Mouse (Mus musculus) heart, embryonic 15.5 days (tissue): ENCODE data around the gene 4930558K02Rik. TPM values are rescaled to one million over a fixed set of nuclear protein-coding genes. Genes with fewer than 3 reads are reported as not detected.

Experiments used
- ATAC-seq: fragments of 200-750 bp; cut with Nextera tagmentation; replicated peaks from 2 replicates; pipeline ENCODE4 v1.8.0; 2017; ENCODE audit warnings: low read depth, moderate TSS enrichment; ENCODE audit not compliant: insufficient number of reproducible peaks, insufficient read depth, low FRiP score
- H3K27ac ChIP-seq: fragments of 300-500 bp; sonication (generic); 2 replicates; pipeline ENCODE4 v1.5.1; 2015; ENCODE audit warnings: mild to moderate bottlenecking, inconsistent platforms
- H3K27me3 ChIP-seq: fragments of 300-500 bp; sonication (generic); 2 replicates; pipeline ENCODE4 v1.6.1; 2015; ENCODE audit warnings: inconsistent platforms
- H3K36me3 ChIP-seq: fragments of 300-500 bp; sonication (generic); 2 replicates; pipeline ENCODE4 v1.6.1; 2015; ENCODE audit warnings: mild to moderate bottlenecking, inconsistent platforms
- H3K4me1 ChIP-seq: fragments of 300-500 bp; sonication (generic); replicated peaks from 2 replicates; pipeline ENCODE4 v1.6.1; 2015; ENCODE audit warnings: inconsistent platforms
- H3K4me2 ChIP-seq: fragments of 300-500 bp; sonication (generic); 2 replicates; pipeline ENCODE4 v1.6.1; 2015; ENCODE audit warnings: inconsistent platforms, mild to moderate bottlenecking, moderate library complexity
- H3K4me3 ChIP-seq: fragments of 300-500 bp; sonication (generic); 2 replicates; pipeline ENCODE4 v1.5.1; 2015; ENCODE audit warnings: mild to moderate bottlenecking, inconsistent platforms
- H3K9ac ChIP-seq: fragments of 300-500 bp; sonication (generic); 2 replicates; pipeline ENCODE4 v1.6.1; 2015; ENCODE audit warnings: mild to moderate bottlenecking, inconsistent platforms
- H3K9me3 ChIP-seq: fragments of 300-500 bp; sonication (generic); replicated peaks from 2 replicates; pipeline ENCODE4 v1.6.1; 2016; ENCODE audit warnings: inconsistent platforms
- WGBS: fragments of 180-500 bp; shearing (Covaris S2); methylation state at CpG from one replicate; pipeline ENCODE4 v1.1.7; 2015; ENCODE audit warnings: mixed read lengths; 5-methylcytosine and 5-hydroxymethylcytosine counted together
- polyA plus RNA-seq: library from polyadenylated mRNA; unstranded; fragments of >200 nt; fragmentation: Nextera tagmentation; extraction: Ambion mirVana; gene quantifications from 2 replicates; pipeline ENCODE4 v1.2.1, GENCODE M21; 2015

Gene 4930558K02Rik
- polyA plus RNA-seq, 1 experiment from 2014 or later: not detected

GRCm38 (mm10) chr1:161991846-161992245 is 12.4 kb upstream of the 4930558K02Rik start:
- no peaks in the 10 kb centered on the region for H3K9me3 ChIP-seq
- no peaks in the 10 kb centered on the region for H3K27me3 ChIP-seq
- no peak for ATAC-seq
- H3K4me3 ChIP-seq: no peak overlapping the region
- no peak overlapping the region for H3K27ac ChIP-seq
- H3K36me3 ChIP-seq: no peaks in the 10 kb centered on the region
- whole genome bisulfite sequencing: 91% methylated on average over 11 of the region's 11 CpGs
- no peak overlapping the region for H3K4me2 ChIP-seq
- H3K9ac ChIP-seq: no peak overlapping the region
- H3K4me1 ChIP-seq: no peaks in the 10 kb centered on the region

GRCm38 (mm10) chr1:161990684-161991578 is 11.5 kb upstream of the 4930558K02Rik start:
- WGBS: 74% methylated on average over 10 of the region's 10 CpGs
- no peaks in the 10 kb centered on the region for H3K36me3 ChIP-seq

GRCm38 (mm10) chr1:161983979-161984566 is 4.6 kb upstream of the 4930558K02Rik start:
- 43% methylated on average over 4 of the region's 4 CpGs for WGBS
- Histone ChIP-seq H3K36me3 (no peaks in the 10 kb centered on the region), H3K9ac (no peak overlapping the region), H3K4me1 (no peaks in the 10 kb centered on the region), H3K4me3 (no peak overlapping the region), H3K9me3 (no peaks in the 10 kb centered on the region), H3K27me3 (no peaks in the 10 kb centered on the region), H3K27ac (no peak overlapping the region), H3K4me2 (no peak overlapping the region)
- no peak for ATAC-seq

More at GRCm38 (mm10) chr1:161990684-161991578, 11.5 kb upstream of the 4930558K02Rik start:
- H3K4me1 ChIP-seq: no peaks in the 10 kb centered on the region
- no peaks in the 10 kb centered on the region for H3K27me3 ChIP-seq
- no peak for ATAC-seq
- H3K9me3 ChIP-seq: no peaks in the 10 kb centered on the region
- no peak overlapping the region for H3K4me2 ChIP-seq
- H3K4me3 ChIP-seq: no peak overlapping the region
- no peak overlapping the region for H3K27ac ChIP-seq
- H3K9ac ChIP-seq: no peak overlapping the region

GRCm38 (mm10) chr1:161983451-161983850 is 4.0 kb upstream of the 4930558K02Rik start:
- WGBS: 66% methylated on average over 6 of the region's 6 CpGs
- ATAC-seq: no peak
- Histone ChIP-seq H3K27ac (no peak overlapping the region), H3K4me3 (no peak overlapping the region), H3K4me2 (no peak overlapping the region), H3K27me3 (no peaks in the 10 kb centered on the region), H3K4me1 (no peaks in the 10 kb centered on the region), H3K9me3 (no peaks in the 10 kb centered on the region), H3K36me3 (no peaks in the 10 kb centered on the region), H3K9ac (no peak overlapping the region)

- ATAC-seq: no peak
- no peak overlapping the region for H3K9ac ChIP-seq
- no peaks in the 10 kb centered on the region for H3K36me3 ChIP-seq
- no peak overlapping the region for H3K27ac ChIP-seq
- H3K9me3 ChIP-seq: no peaks in the 10 kb centered on the region
- no peak overlapping the region for H3K4me3 ChIP-seq
- peaks cover 9% of the 10 kb centered on the region; the same call in 1 of the 2 replicates for H3K4me1 ChIP-seq
- no peak overlapping the region for H3K4me2 ChIP-seq
- WGBS: 76% methylated on average over 9 of the region's 9 CpGs
- H3K27me3 ChIP-seq: no peaks in the 10 kb centered on the region
Observed at GRCm38 (mm10) chr1:161980626-161981298, 1.3 kb upstream of the 4930558K02Rik start.

GRCm38 (mm10) chr1:161980046-161980445 is 610 bp upstream of the 4930558K02Rik start:
- ATAC-seq: no peak
- Histone ChIP-seq H3K4me2 (no peak overlapping the region), H3K27me3 (no peaks in the 10 kb centered on the region), H3K27ac (no peak overlapping the region), H3K9ac (no peak overlapping the region), H3K36me3 (no peaks in the 10 kb centered on the region), H3K9me3 (no peaks in the 10 kb centered on the region), H3K4me3 (no peak overlapping the region), H3K4me1 (peaks cover 9% of the 10 kb centered on the region; the same call in 1 of the 2 replicates)
- WGBS: 73% methylated on average over 2 of the region's 2 CpGs

GRCm38 (mm10) chr1:161978173-161978700 is 1.2 kb downstream of the 4930558K02Rik start:
- Histone ChIP-seq H3K36me3 (no peaks in the 10 kb centered on the region), H3K27ac (no peak overlapping the region), H3K4me3 (no peak overlapping the region), H3K4me1 (peaks cover 9% of the 10 kb centered on the region; the same call in 1 of the 2 replicates), H3K27me3 (no peaks in the 10 kb centered on the region), H3K9me3 (no peaks in the 10 kb centered on the region), H3K4me2 (no peak overlapping the region), H3K9ac (no peak overlapping the region)
- ATAC-seq: no peak
- WGBS: 84% methylated on average over 5 of the region's 5 CpGs

- Histone ChIP-seq H3K9me3 (no peaks in the 10 kb centered on the region), H3K4me2 (no peak overlapping the region), H3K4me3 (no peak overlapping the region), H3K27me3 (no peaks in the 10 kb centered on the region), H3K9ac (no peak overlapping the region), H3K4me1 (peaks cover 9% of the 10 kb centered on the region; the same call in 1 of the 2 replicates), H3K36me3 (no peaks in the 10 kb centered on the region), H3K27ac (no peak overlapping the region)
- ATAC-seq: no peak
- 62% methylated on average over 4 of the region's 4 CpGs for WGBS
Observed at GRCm38 (mm10) chr1:161977331-161977730, 2.1 kb downstream of the 4930558K02Rik start.

- ATAC-seq: no peak
- WGBS: 40% methylated on average over 16 of the region's 16 CpGs
- no peaks in the 10 kb centered on the region for H3K27me3 ChIP-seq
- H3K9ac ChIP-seq: no peak overlapping the region
- H3K4me3 ChIP-seq: no peak overlapping the region
- H3K4me2 ChIP-seq: no peak overlapping the region
- peaks cover 9% of the 10 kb centered on the region; the same call in 1 of the 2 replicates for H3K4me1 ChIP-seq
- H3K27ac ChIP-seq: no peak overlapping the region
- no peaks in the 10 kb centered on the region for H3K36me3 ChIP-seq
- no peaks in the 10 kb centered on the region for H3K9me3 ChIP-seq
Observed at GRCm38 (mm10) chr1:161976255-161977182, 2.9 kb downstream of the 4930558K02Rik start.

GRCm38 (mm10) chr1:161972233-161972632 is 7.2 kb downstream of the 4930558K02Rik start:
- no peaks in the 10 kb centered on the region for H3K9me3 ChIP-seq
- no peak overlapping the region for H3K9ac ChIP-seq
- H3K4me2 ChIP-seq: no peak overlapping the region
- H3K36me3 ChIP-seq: 0 out of 2 replicates have a peak, but pooled peaks cover 3% of the 10 kb centered on the region
- ATAC-seq: no peak
- H3K4me1 ChIP-seq: peaks cover 25% of the 10 kb centered on the region
- WGBS: 79% methylated on average over 8 of the region's 8 CpGs
- no peak overlapping the region for H3K4me3 ChIP-seq
- no peaks in the 10 kb centered on the region for H3K27me3 ChIP-seq
- H3K27ac ChIP-seq: no peak overlapping the region
